Mouse (Mus musculus) C2C12 (cell line): ENCODE data around the gene Eif2b1.

Source experiments
- CEBPB ChIP-seq: IDR thresholded peaks from one replicate; pipeline ENCODE4 v1.6.1; 2011; ENCODE audit warnings: low read depth, mild to moderate bottlenecking, control low read depth, moderate library complexity
- CTCF ChIP-seq: IDR thresholded peaks from one replicate; pipeline ENCODE4 v1.5.1; 2011; ENCODE audit not compliant: control insufficient read depth, insufficient read depth, insufficient read length
- MAX ChIP-seq: IDR thresholded peaks from one replicate; pipeline ENCODE4 v1.6.1; 2011; ENCODE audit warnings: mild to moderate bottlenecking, control low read depth
- MYOD1 ChIP-seq: IDR thresholded peaks from one replicate; pipeline ENCODE4 v1.6.1; 2011; ENCODE audit warnings: low read depth; ENCODE audit not compliant: control insufficient read depth, insufficient read length
- MYOG ChIP-seq: IDR thresholded peaks from one replicate; pipeline ENCODE4 v1.6.1; 2011; ENCODE audit not compliant: control insufficient read depth, insufficient read length; ENCODE audit errors: extremely low read depth
- USF1 ChIP-seq: IDR thresholded peaks from one replicate; pipeline ENCODE4 v1.6.1; 2011; ENCODE audit warnings: low read depth, mild to moderate bottlenecking, control low read depth, moderate library complexity

GRCm38 (mm10) chr5:124624291-124624690 lies 45.4 kb upstream of the Eif2b1 start:
- no peak for TF ChIP-seq CTCF
- no peak for TF ChIP-seq MYOD1
- TF ChIP-seq MAX, result no peak
- TF ChIP-seq MYOG, result no peak
- no peak for TF ChIP-seq USF1
- TF ChIP-seq CEBPB, result no peak
